Mouse (Mus musculus) CH12.LX (cell line): ENCODE results near the gene G3bp2. TPM values are rescaled to one million over a fixed set of nuclear protein-coding genes. Genes with fewer than 3 reads are reported as not detected.

Experiments
- DNase-seq: peaks from one replicate; pipeline ENCODE4 v3.0.0-alpha.2; 2013; ENCODE audit errors: extremely low read depth
- H3K27ac ChIP-seq: 2 replicates; pipeline ENCODE4 v1.5.1; 2012; ENCODE audit warnings: low read depth, mild to moderate bottlenecking, control low read depth, moderate library complexity; ENCODE audit not compliant: insufficient read depth
- H3K27me3 ChIP-seq: replicated peaks from 2 replicates; pipeline ENCODE3; 2012; ENCODE audit warnings: inconsistent platforms
- H3K36me3 ChIP-seq, 2 experiments: replicated peaks in 1 of 2; 2 replicates each; pipeline versions ENCODE3 to v1.6.1; 2012; ENCODE audit warnings: inconsistent platforms in 1 of 2, low read length in 1 of 2, mild to moderate bottlenecking in 1 of 2, mixed read lengths in 1 of 2, moderate library complexity in 1 of 2; ENCODE audit not compliant: control insufficient read depth in 1 of 2, insufficient read depth in 1 of 2
- H3K4me1 ChIP-seq, 2 experiments: 2 replicates each; pipeline ENCODE4 v1.6.1; 2012; ENCODE audit warnings: inconsistent platforms in 1 of 2, moderate library complexity in 1 of 2; ENCODE audit not compliant: insufficient read depth in 2 of 2, control insufficient read depth in 1 of 2
- H3K4me2 ChIP-seq: 2 replicates; pipeline ENCODE4 v1.6.1; 2012; ENCODE audit warnings: low read depth, mild to moderate bottlenecking, control low read depth; ENCODE audit not compliant: poor library complexity, insufficient read depth, severe bottlenecking
- H3K4me3 ChIP-seq, 3 experiments: fragments of 150-350 bp in 1 of 3; sonication (generic) in 1 of 3; replicated peaks in 1 of 3; 2 replicates each; pipeline versions ENCODE3 to v1.5.1; 2011 to 2012; ENCODE audit warnings: low read depth in 2 of 3, low read length in 2 of 3, mild to moderate bottlenecking in 2 of 3, moderate library complexity in 2 of 3, control low read depth in 1 of 3, improper control_type of control experiment in 1 of 3, inconsistent platforms in 1 of 3, mixed read lengths in 1 of 3; ENCODE audit not compliant: poor library complexity in 1 of 3
- H3K79me2 ChIP-seq: replicated peaks from 2 replicates; pipeline ENCODE4 v1.6.1; 2012; ENCODE audit warnings: mild to moderate bottlenecking, moderate library complexity; ENCODE audit not compliant: control insufficient read depth, poor library complexity, insufficient read depth, severe bottlenecking; ENCODE audit errors: extremely low read depth
- H3K9ac ChIP-seq: 2 replicates; pipeline ENCODE4 v1.6.1; 2012; ENCODE audit warnings: low read depth, mild to moderate bottlenecking, control low read depth, moderate library complexity; ENCODE audit not compliant: insufficient read depth
- H3K9me3 ChIP-seq: replicated peaks from 2 replicates; pipeline ENCODE3; 2012; ENCODE audit warnings: low read length, inconsistent platforms, mixed read lengths
- CHD1 ChIP-seq: IDR thresholded peaks from 2 replicates; pipeline ENCODE4 v1.6.1; 2012; ENCODE audit warnings: low read depth, low read length, improper control_type of control experiment, inconsistent platforms
- CTCF ChIP-seq, 2 experiments: IDR thresholded peaks in 1 of 2; conservative IDR thresholded peaks in 1 of 2; 2 replicates each; pipeline ENCODE4 v1.5.1; 2011 to 2012; ENCODE audit warnings: low read depth in 2 of 2, low read length in 2 of 2, improper control_type of control experiment in 1 of 2, inconsistent platforms in 1 of 2, mild to moderate bottlenecking in 1 of 2, moderate library complexity in 1 of 2
- E2F4 ChIP-seq: IDR thresholded peaks from 2 replicates; pipeline ENCODE4 v1.6.1; 2011; ENCODE audit warnings: low read depth, low read length, improper control_type of control experiment; ENCODE audit not compliant: insufficient replicate concordance
- ELF1 ChIP-seq: IDR thresholded peaks from 2 replicates; pipeline ENCODE4 v1.6.1; 2014; ENCODE audit warnings: low read depth, mild to moderate bottlenecking, inconsistent platforms, low read length, improper control_type of control experiment
- ETS1 ChIP-seq: conservative IDR thresholded peaks from 2 replicates; pipeline ENCODE4 v1.6.1; 2012; ENCODE audit warnings: low read depth, mild to moderate bottlenecking, inconsistent platforms, low read length, improper control_type of control experiment, moderate library complexity
- GABPA ChIP-seq: IDR thresholded peaks from 2 replicates; pipeline ENCODE4 v1.6.1; 2012; ENCODE audit warnings: low read depth, low read length, improper control_type of control experiment, inconsistent platforms; ENCODE audit not compliant: insufficient replicate concordance
- HCFC1 ChIP-seq: IDR thresholded peaks from 2 replicates; pipeline ENCODE4 v1.6.1; 2012; ENCODE audit warnings: low read depth, mild to moderate bottlenecking, inconsistent platforms, low read length, improper control_type of control experiment
- JUND ChIP-seq: conservative IDR thresholded peaks from 2 replicates; pipeline ENCODE4 v1.6.1; 2011; ENCODE audit warnings: low read depth, low read length, improper control_type of control experiment
- KAT2A ChIP-seq: IDR thresholded peaks from 2 replicates; pipeline ENCODE4 v1.6.1; 2012; ENCODE audit warnings: low read length, improper control_type of control experiment, inconsistent platforms; ENCODE audit not compliant: insufficient replicate concordance
- MAFK ChIP-seq: IDR thresholded peaks from 2 replicates; pipeline ENCODE4 v1.6.1; 2011; ENCODE audit warnings: low read length, improper control_type of control experiment; ENCODE audit not compliant: insufficient replicate concordance
- MXI1 ChIP-seq: IDR thresholded peaks from 2 replicates; pipeline ENCODE4 v1.6.1; 2011; ENCODE audit warnings: mild to moderate bottlenecking, low read depth, low read length, improper control_type of control experiment
- NRF1 ChIP-seq: IDR thresholded peaks from 2 replicates; pipeline ENCODE4 v1.6.1; 2014; ENCODE audit warnings: low read depth, mild to moderate bottlenecking, inconsistent platforms, low read length, improper control_type of control experiment, moderate library complexity
- POLR2A ChIP-seq: IDR thresholded peaks from 2 replicates; pipeline ENCODE4 v1.6.1; 2011; ENCODE audit warnings: low read depth, mild to moderate bottlenecking, improper control_type of control experiment, low read length
- RAD21 ChIP-seq: IDR thresholded peaks from 2 replicates; pipeline ENCODE4 v1.6.1; 2011; ENCODE audit warnings: low read depth, mild to moderate bottlenecking, low read length, improper control_type of control experiment, moderate library complexity
- RCOR1 ChIP-seq: conservative IDR thresholded peaks from 2 replicates; pipeline ENCODE4 v1.6.1; 2012; ENCODE audit warnings: low read depth, mild to moderate bottlenecking, inconsistent platforms, low read length, improper control_type of control experiment
- SMC3 ChIP-seq: IDR thresholded peaks from 2 replicates; pipeline ENCODE4 v1.6.1; 2011; ENCODE audit warnings: low read depth, low read length, improper control_type of control experiment
- TBP ChIP-seq: conservative IDR thresholded peaks from 2 replicates; pipeline ENCODE4 v1.6.1; 2011; ENCODE audit warnings: low read depth, low read length, improper control_type of control experiment
- TCF12 ChIP-seq: IDR thresholded peaks from 2 replicates; pipeline ENCODE4 v1.6.1; 2014; ENCODE audit warnings: low read depth, mild to moderate bottlenecking, inconsistent platforms, low read length, improper control_type of control experiment
- UBTF ChIP-seq: IDR thresholded peaks from 2 replicates; pipeline ENCODE4 v1.6.1; 2012; ENCODE audit warnings: low read depth, mild to moderate bottlenecking, inconsistent platforms, low read length, improper control_type of control experiment, moderate library complexity
- USF2 ChIP-seq: conservative IDR thresholded peaks from 2 replicates; pipeline ENCODE4 v1.6.1; 2011; ENCODE audit warnings: low read depth, low read length, improper control_type of control experiment
- ZC3H11A ChIP-seq: IDR thresholded peaks from 2 replicates; pipeline ENCODE4 v1.6.1; 2012; ENCODE audit warnings: low read depth, mild to moderate bottlenecking, inconsistent platforms, low read length, improper control_type of control experiment
- ZKSCAN1 ChIP-seq: IDR thresholded peaks from 2 replicates; pipeline ENCODE4 v1.6.1; 2012; ENCODE audit warnings: low read depth, inconsistent platforms, low read length, improper control_type of control experiment, borderline replicate concordance
- ZMIZ1 ChIP-seq: IDR thresholded peaks from 2 replicates; pipeline ENCODE4 v1.6.1; 2012; ENCODE audit warnings: low read depth, mild to moderate bottlenecking, inconsistent platforms, low read length, improper control_type of control experiment
- dilution Hi-C: fragments of 300-500 bp; cut with MboI; formaldehyde crosslinking; loops from 2 replicates; pipeline ENCODE4 v1.14.3; 2020; ENCODE audit warnings: low sequenced_read_pairs; ENCODE audit not compliant: extremely low pct_unique_long_range_greater_than_20kb, extremely low pct_ligation_motif_present
- in situ Hi-C: fragments of 300-500 bp; cut with MboI; formaldehyde crosslinking; loops from 3 replicates; pipeline ENCODE4 v1.14.3; 2019; ENCODE audit warnings: low sequenced_read_pairs, low pct_ligation_motif_present, low pct_unique_long_range_greater_than_20kb, mixed read lengths
- polyA plus RNA-seq: library from polyadenylated mRNA; unstranded; fragments of >175 nt; gene quantifications from 2 replicates; pipeline ENCODE4 v1.2.1, GENCODE M21; 2012; ENCODE audit warnings: low read depth; ENCODE audit not compliant: insufficient read length
- total RNA-seq, 2 experiments: library from RNA; depleted of rRNA; stranded (reverse); fragments of 300-350 nt in 1 of 2; fragments of >200 nt in 1 of 2; gene quantifications; 2 replicates each; pipeline ENCODE4 v1.2.3; 2012 to 2014

The G3bp2 gene
- total and polyA plus RNA-seq, 3 experiments: 38.8 to 114 (median 99.7) TPM

GRCm38 (mm10) chr5:92103062-92103461 lies 19.5 kb upstream of the G3bp2 start:
- no peaks in the 10 kb centered on the region for H3K9me3 ChIP-seq
- no peak overlapping the region for H3K27ac ChIP-seq
- peaks cover 0 to 19% of the 10 kb centered on the region in 2 experiments; a peak in 2 of 4 replicates for H3K4me1 ChIP-seq
- no peaks in the 10 kb centered on the region for H3K79me2 ChIP-seq
- no peak overlapping the region for H3K9ac ChIP-seq
- in situ Hi-C loops: no loop called here
- H3K27me3 ChIP-seq: no peaks in the 10 kb centered on the region
- H3K4me2 ChIP-seq: no peak overlapping the region
- H3K36me3 ChIP-seq: no peaks in the 10 kb centered on the region
- H3K4me3 ChIP-seq: no peak overlapping the region
- TF ChIP-seq RCOR1 (no peak), RAD21 (no peak), POLR2A (no peak), ELF1 (no peak)
- no peak for DNase-seq
- dilution Hi-C loops: no loop called here

- dilution Hi-C loops: no loop called here
- no peak overlapping the region for H3K27ac ChIP-seq
Measured at GRCm38 (mm10) chr5:92101601-92102000, 18.1 kb upstream of the G3bp2 start.

GRCm38 (mm10) chr5:92098351-92099109 lies 15.0 kb upstream of the G3bp2 start:
- no peaks in the 10 kb centered on the region for H3K36me3 ChIP-seq
- no peak for DNase-seq
- TF ChIP-seq ELF1 (no peak), MXI1 (no peak), GABPA (no peak), USF2 (no peak), TCF12 (no peak), SMC3 (no peak), RCOR1 (no peak), ZKSCAN1 (no peak), ZMIZ1 (no peak), ZC3H11A (no peak), NRF1 (no peak)
- H3K79me2 ChIP-seq: no peaks in the 10 kb centered on the region; the same call in 1 of the 2 replicates
- H3K9me3 ChIP-seq: no peaks in the 10 kb centered on the region
- H3K4me1 ChIP-seq: peaks cover 0 to 14% of the 10 kb centered on the region in 2 experiments; a peak in 2 of 4 replicates
- no peak overlapping the region for H3K27ac ChIP-seq
- H3K4me3 ChIP-seq: no peak overlapping the region
- dilution Hi-C loops (no loop called here), in situ Hi-C loops (no loop called here)
- H3K27me3 ChIP-seq: no peaks in the 10 kb centered on the region
- H3K4me2 ChIP-seq: no peak overlapping the region
- H3K9ac ChIP-seq: no peak overlapping the region

More at GRCm38 (mm10) chr5:92101601-92102000, 18.1 kb upstream of the G3bp2 start:
- in situ Hi-C loops: no loop called here
- H3K9me3 ChIP-seq: no peaks in the 10 kb centered on the region
- H3K4me3 ChIP-seq: no peak overlapping the region
- peaks cover 0 to 22% of the 10 kb centered on the region in 2 experiments; a peak in 2 of 4 replicates for H3K4me1 ChIP-seq
- TF ChIP-seq MAFK (no peak), KAT2A (no peak), GABPA (no peak), SMC3 (no peak), ETS1 (no peak), JUND (no peak), UBTF (no peak), MXI1 (no peak), ZMIZ1 (no peak), ZKSCAN1 (no peak), HCFC1 (no peak), CTCF (conservative IDR thresholded peaks at IDR 0.05 in 1 of 2, IDR thresholded peaks at IDR 0.05 in 1 of 2; ENCODE audit: low read depth in 2 of 2, low read length in 2 of 2) (no peak), TBP (no peak), TCF12 (no peak), CHD1 (no peak), POLR2A (no peak), E2F4 (no peak)
- H3K4me2 ChIP-seq: no peak overlapping the region
- H3K9ac ChIP-seq: no peak overlapping the region
- no peaks in the 10 kb centered on the region; the same call in 1 of the 2 replicates for H3K79me2 ChIP-seq
- DNase-seq: no peak
- H3K36me3 ChIP-seq: no peaks in the 10 kb centered on the region
- H3K27me3 ChIP-seq: no peaks in the 10 kb centered on the region
